Mouse (Mus musculus) kidney, adult 2 months (tissue): Measurements from ENCODE around the gene Tead2.

Source experiments
- CTCF ChIP-seq: fragments of 200-500 bp; conservative IDR thresholded peaks from 2 replicates; pipeline ENCODE4 v1.5.1; 2011; ENCODE audit warnings: low read depth, mild to moderate bottlenecking, control low read depth, low read length, moderate library complexity, mixed read lengths; ENCODE audit not compliant: insufficient read depth, insufficient read length
- POLR2A ChIP-seq: fragments of 200-500 bp; IDR thresholded peaks from one replicate; pipeline ENCODE4 v1.6.1; 2011; ENCODE audit warnings: low read depth, low read length, control low read depth

GRCm38 (mm10) chr7:45263006-45263607 is 47.6 kb downstream of the Tead2 start:
- TF ChIP-seq POLR2A (no peak), CTCF (no peak)
